Mouse (Mus musculus) CD4-positive, CD25-positive, alpha-beta regulatory T cell, adult 4 months (primary cell): ENCODE data around the gene Il13. TPM values are rescaled to one million over a fixed set of nuclear protein-coding genes. Genes with fewer than 3 reads are reported as not detected.

Source experiments
- polyA plus RNA-seq, 2 experiments: library from polyadenylated mRNA; unstranded; fragments of 100-300 nt; shearing (Covaris generic); gene quantifications; one replicate each; pipeline ENCODE4 v1.2.1; 2017

The Il13 gene
- polyA plus RNA-seq, 2 experiments from 2014 or later = not detected

Other genes starting within 250 kb of the Il13 start
- gene Leap2, start 211.5 kb downstream of the Il13 start, polyA plus RNA-seq = 1 to 10 TPM in 1 of 2 experiments, not detected in 1; 1.1 TPM
- gene Uqcrq, start 203.9 kb downstream of the Il13 start, polyA plus RNA-seq = 100 to 1,000 TPM; 329 to 366 TPM
- not detected for gene Gdf9, start 203.7 kb downstream of the Il13 start, polyA plus RNA-seq
- gene Gm10447, start 177.6 kb downstream of the Il13 start, polyA plus RNA-seq = not detected
- gene Shroom1, start 177.5 kb downstream of the Il13 start, polyA plus RNA-seq = not detected
- not detected for gene Gm9837, start 164.2 kb downstream of the Il13 start, polyA plus RNA-seq
- not detected for gene Gm9945, start 154.5 kb downstream of the Il13 start, polyA plus RNA-seq
- gene Sowaha, start 154.4 kb downstream of the Il13 start, polyA plus RNA-seq = not detected
- gene Sept8, start 115.4 kb downstream of the Il13 start, polyA plus RNA-seq = 1 to 10 TPM in 1 of 2 experiments, under 1 TPM in 1; 0.95 to 1.0 TPM
- 1 to 10 TPM; 8.1 to 8.7 TPM for gene Kif3a, start 67.3 kb downstream of the Il13 start, polyA plus RNA-seq
- gene Il4, start 16.0 kb downstream of the Il13 start, polyA plus RNA-seq = 1 to 10 TPM; 3.1 to 4.0 TPM
- 10 to 100 TPM; 47.8 to 50.7 TPM for gene Rad50, start 72.6 kb upstream of the Il13 start, polyA plus RNA-seq
- not detected for gene Il5, start 86.1 kb upstream of the Il13 start, polyA plus RNA-seq
- 100 to 1,000 TPM; 310 to 397 TPM for gene Irf1, start 135.3 kb upstream of the Il13 start, polyA plus RNA-seq
- gene Gm17334, start 138.5 kb upstream of the Il13 start, polyA plus RNA-seq = 1 to 10 TPM; 6.1 to 9.8 TPM
- 10 to 100 TPM; 31.5 to 32.1 TPM for gene Gm12216, start 224.6 kb upstream of the Il13 start, polyA plus RNA-seq